Mouse (Mus musculus): ENCODE measurements at regions not wholly inside any gene's neighbourhood (a gene's known extent, or its start where the extent isn't known, plus 50 kb on each side); places are given as distances from the start of the nearest gene placed in this dataset.

DNA sequence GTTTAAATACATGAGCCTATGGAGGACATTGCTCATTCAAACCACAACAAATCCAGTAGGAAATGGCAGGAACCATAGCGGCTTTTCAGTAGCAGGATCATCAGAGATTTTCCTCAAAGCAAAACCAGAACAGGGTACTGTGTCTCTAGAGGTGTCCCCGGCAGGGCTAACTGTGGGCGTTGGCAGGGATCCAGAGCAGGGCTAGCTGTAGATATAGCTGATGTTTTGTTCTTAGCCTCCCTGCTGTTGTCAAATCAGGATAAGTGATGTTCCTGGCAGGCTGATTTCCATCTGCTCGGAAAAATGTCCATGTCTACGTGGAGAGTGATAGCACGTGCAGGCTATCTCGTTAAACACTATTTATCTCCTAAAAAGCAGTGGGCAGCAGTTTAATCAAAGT is 297.6 kb downstream of the Abcc12 start:
- ATAC-seq (no peak), DNase-seq (ENCODE audit: low read depth, low spot score) (no peak)
- ChIA-PET CTCF (no interaction called here), POLR2A (no interaction called here)
- in situ Hi-C loops (cut with MboI; ENCODE audit: low pct_unique_long_range_greater_than_20kb) = no loop called here
- no peak for TF ChIP-seq CTCF (IDR thresholded peaks at IDR 0.05)
- H3K27me3 ChIP-seq = no peaks in the 10 kb centered on the region

GRCm38 (mm10) chr8:86280093-86280721 is 300.3 kb downstream of the Abcc12 start:
- DNase-seq (ENCODE audit: low read depth, low spot score) (no peak), ATAC-seq (no peak)
- POLR2A ChIA-PET = no interaction called here
- H3K27me3 ChIP-seq = no peaks in the 10 kb centered on the region
- CTCF ChIA-PET = no interaction called here
- in situ Hi-C loops (cut with MboI; ENCODE audit: low pct_unique_long_range_greater_than_20kb) = no loop called here
- no peak for TF ChIP-seq CTCF (IDR thresholded peaks at IDR 0.05)

GRCm38 (mm10) chr8:86275699-86276098 is 304.8 kb downstream of the Abcc12 start:
- DNase-seq (ENCODE audit: low read depth, low spot score) (no peak), ATAC-seq (peak; percentile 82)
- ChIA-PET POLR2A (no interaction called here), CTCF (no interaction called here)
- H3K27me3 ChIP-seq = no peaks in the 10 kb centered on the region
- in situ Hi-C loops (cut with MboI; ENCODE audit: low pct_unique_long_range_greater_than_20kb) = no loop called here
- TF ChIP-seq CTCF (IDR thresholded peaks at IDR 0.05) = no peak

GRCm38 (mm10) chr8:86273811-86274210 is 306.7 kb downstream of the Abcc12 start:
- in situ Hi-C loops (cut with MboI; ENCODE audit: low pct_unique_long_range_greater_than_20kb) = no loop called here
- DNase-seq (ENCODE audit: low read depth, low spot score) = no peak
- ATAC-seq = no peak
- no peaks in the 10 kb centered on the region for H3K27me3 ChIP-seq
- TF ChIP-seq CTCF (IDR thresholded peaks at IDR 0.05) = no peak
- ChIA-PET POLR2A (no interaction called here), CTCF (no interaction called here)

GRCm38 (mm10) chr8:86272626-86273025 is 307.9 kb downstream of the Abcc12 start:
- ATAC-seq (no peak), DNase-seq (ENCODE audit: low read depth, low spot score) (no peak)
- POLR2A ChIA-PET = no interaction called here
- in situ Hi-C loops (cut with MboI; ENCODE audit: low pct_unique_long_range_greater_than_20kb) = no loop called here
- CTCF ChIA-PET = no interaction called here
- no peak for TF ChIP-seq CTCF (IDR thresholded peaks at IDR 0.05)
- H3K27me3 ChIP-seq = no peaks in the 10 kb centered on the region

DNA sequence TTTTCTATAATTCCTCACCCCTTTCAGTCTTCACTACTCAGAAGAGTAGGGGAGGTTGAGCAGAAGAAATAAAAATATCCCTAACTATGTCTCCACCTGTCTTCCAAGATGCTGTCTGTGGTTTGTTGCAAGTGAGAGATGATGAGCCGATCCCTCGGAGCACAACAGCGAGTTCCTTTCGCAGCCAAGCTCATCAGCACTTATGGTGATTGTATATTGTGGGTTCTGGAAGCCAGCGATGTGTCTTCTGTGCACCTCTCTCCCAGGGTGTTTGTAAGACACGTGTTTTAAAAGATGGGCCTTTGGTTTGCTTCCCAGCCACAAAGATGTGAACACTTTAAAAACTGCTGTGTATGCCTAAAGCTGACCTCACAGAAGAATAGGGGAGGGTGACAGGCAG is 309.0 kb downstream of the Abcc12 start:
- ATAC-seq (no peak), DNase-seq (ENCODE audit: low read depth, low spot score) (no peak)
- TF ChIP-seq CTCF (IDR thresholded peaks at IDR 0.05) = no peak
- ChIA-PET POLR2A (no interaction called here), CTCF (no interaction called here)
- in situ Hi-C loops (cut with MboI; ENCODE audit: low pct_unique_long_range_greater_than_20kb) = no loop called here
- H3K27me3 ChIP-seq = no peaks in the 10 kb centered on the region

GRCm38 (mm10) chr8:86258011-86258410 is 322.5 kb downstream of the Abcc12 start:
- H3K27me3 ChIP-seq = no peaks in the 10 kb centered on the region
- DNase-seq (ENCODE audit: low read depth, low spot score) (no peak), ATAC-seq (no peak)
- ChIA-PET POLR2A (no interaction called here), CTCF (interaction anchor here (1.2 kb wide), 1 partner anchor 16 kb away, joined by 3 read pairs; no protein-coding TSS in a partner anchor)
- in situ Hi-C loops (cut with MboI; ENCODE audit: low pct_unique_long_range_greater_than_20kb) = no loop called here
- TF ChIP-seq CTCF (IDR thresholded peaks at IDR 0.05) = no peak

DNA sequence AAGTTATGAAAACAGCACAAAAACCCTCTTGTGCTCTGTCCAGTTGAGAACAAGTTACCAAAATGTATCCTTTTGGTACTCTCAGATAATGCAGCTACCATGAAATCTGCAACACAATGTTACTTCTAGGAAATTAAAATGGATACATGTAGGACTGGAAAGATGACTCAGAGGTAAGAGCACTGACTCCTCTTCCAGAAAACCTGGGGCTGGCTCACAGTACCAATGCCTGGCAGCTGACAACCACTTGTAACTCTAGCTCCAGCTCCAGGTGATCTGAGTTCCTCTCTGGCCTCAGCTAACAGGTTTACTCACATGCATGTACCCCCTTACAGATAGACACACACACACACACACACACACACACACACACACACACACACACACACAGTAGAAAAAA is 325.1 kb downstream of the Abcc12 start:
- no peak for TF ChIP-seq CTCF (IDR thresholded peaks at IDR 0.05)
- ATAC-seq (no peak), DNase-seq (ENCODE audit: low read depth, low spot score) (no peak)
- POLR2A ChIA-PET = interaction anchor here (0.6 kb wide), 1 partner anchor 149 kb away, joined by 6 read pairs; no protein-coding TSS in a partner anchor
- in situ Hi-C loops (cut with MboI; ENCODE audit: low pct_unique_long_range_greater_than_20kb) = no loop called here
- H3K27me3 ChIP-seq = no peaks in the 10 kb centered on the region
- CTCF ChIA-PET = interaction anchor here (0.9 kb wide), 1 partner anchor 21 kb away, joined by 4 read pairs; no protein-coding TSS in a partner anchor

- DNase-seq (ENCODE audit: low read depth, low spot score) (no peak), ATAC-seq (no peak)
- no peaks in the 10 kb centered on the region for H3K27me3 ChIP-seq
- no peak for TF ChIP-seq CTCF (IDR thresholded peaks at IDR 0.05)
- CTCF ChIA-PET = interaction anchor here (0.9 kb wide), 1 partner anchor 20 kb away, joined by 4 read pairs; no protein-coding TSS in a partner anchor
- POLR2A ChIA-PET = interaction anchor here (0.6 to 0.7 kb wide), 2 partner anchors 89 to 148 kb away, joined by 6 to 8 read pairs; no protein-coding TSS in a partner anchor
- in situ Hi-C loops (cut with MboI; ENCODE audit: low pct_unique_long_range_greater_than_20kb) = no loop called here
Measured at GRCm38 (mm10) chr8:86254680-86255079, 325.8 kb downstream of the Abcc12 start.

GRCm38 (mm10) chr8:86252696-86253355 is 327.7 kb downstream of the Abcc12 start:
- no peak for DNase-seq (ENCODE audit: low read depth, low spot score)
- no peaks in the 10 kb centered on the region for H3K27me3 ChIP-seq
- in situ Hi-C loops (cut with MboI; ENCODE audit: low pct_unique_long_range_greater_than_20kb) = no loop called here
- no peak for ATAC-seq
- ChIA-PET CTCF (no interaction called here), POLR2A (no interaction called here)
- no peak for TF ChIP-seq CTCF (IDR thresholded peaks at IDR 0.05)

GRCm38 (mm10) chr8:86234696-86235095 is 345.8 kb downstream of the Abcc12 start:
- no peaks in the 10 kb centered on the region for H3K27me3 ChIP-seq
- no peak for TF ChIP-seq CTCF (IDR thresholded peaks at IDR 0.05)
- ATAC-seq (no peak), DNase-seq (ENCODE audit: low read depth, low spot score) (no peak)
- ChIA-PET CTCF (interaction anchor here (1.0 to 1.3 kb wide), 2 partner anchors 20 to 23 kb away, joined by 3 to 4 read pairs; no protein-coding TSS in a partner anchor), POLR2A (no interaction called here)
- in situ Hi-C loops (cut with MboI; ENCODE audit: low pct_unique_long_range_greater_than_20kb) = no loop called here
